Mouse (Mus musculus) heart, adult 18-20 months (tissue): ENCODE measurements at regions not wholly inside any gene's neighbourhood (a gene's known extent, or its start where the extent isn't known, plus 50 kb on each side); places are given as distances from the start of the nearest gene placed in this dataset.

Source experiments
- DNase-seq, 2 experiments: peaks; one replicate each; pipeline ENCODE4 v3.0.0; 2021 to 2022; ENCODE audit warnings: mixed read lengths in 1 of 2

DNA sequence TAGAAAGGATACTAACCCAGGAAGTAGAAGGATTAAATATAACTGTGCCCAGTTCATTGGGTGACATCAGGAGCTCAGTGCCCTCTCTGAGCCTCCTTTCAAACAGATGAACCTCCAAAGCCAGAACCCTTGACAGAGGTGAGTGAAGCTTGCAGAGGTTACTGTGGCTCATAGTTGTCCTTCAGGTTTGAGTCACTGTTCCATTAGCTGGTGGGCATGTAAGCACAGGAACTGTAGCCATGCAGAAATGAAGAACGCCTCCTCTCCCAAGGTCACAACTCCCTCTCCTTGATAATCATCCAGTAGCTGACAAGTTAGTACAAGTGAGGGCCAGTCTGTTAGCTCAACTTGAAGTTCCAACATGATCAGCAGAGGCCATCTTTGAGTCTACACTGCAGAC lies 794.1 kb upstream of the Lrrc6 start:
- DNase-seq: no peak

DNA sequence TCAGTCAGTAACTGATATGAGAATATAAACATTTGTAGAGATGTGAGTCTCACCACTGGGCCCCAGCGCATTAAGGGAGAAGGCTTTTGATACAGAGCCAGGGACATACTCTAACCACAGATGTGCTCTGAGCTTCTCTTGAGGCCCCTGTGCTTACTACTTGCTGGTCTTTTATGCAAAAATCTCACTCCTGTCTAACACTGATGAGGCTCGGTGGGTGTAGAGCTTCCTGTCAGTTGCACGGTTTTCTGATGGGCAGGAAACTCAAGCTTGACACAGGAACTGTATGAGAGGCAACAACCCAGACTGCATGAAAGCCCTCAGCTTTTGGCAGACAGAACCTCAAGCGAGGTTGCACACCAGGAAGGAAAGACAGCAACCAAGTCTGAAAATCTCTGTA lies 789.0 kb upstream of the Lrrc6 start:
- DNase-seq: peak in 1 of 2 experiments; percentile 24

DNA sequence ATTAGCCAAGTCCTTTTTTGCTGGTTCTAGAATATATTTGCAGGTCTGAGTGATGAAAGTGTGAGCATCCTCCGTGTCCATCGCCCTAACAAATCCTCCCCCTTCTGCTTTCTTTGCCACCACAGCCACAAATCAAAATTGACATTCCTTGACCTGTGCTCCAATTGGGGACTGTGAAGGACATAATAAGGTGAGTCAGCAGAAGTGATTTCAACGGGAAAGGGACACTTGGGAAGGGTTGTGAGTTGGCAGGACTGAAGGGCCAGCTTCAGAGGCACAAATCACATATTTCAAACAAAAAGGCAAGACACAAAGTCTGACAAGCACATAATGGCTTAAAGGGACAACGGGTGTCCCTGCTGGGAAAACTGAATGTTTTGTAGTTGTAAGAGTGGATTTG lies 784.2 kb upstream of the Lrrc6 start:
- DNase-seq: no peak

DNA sequence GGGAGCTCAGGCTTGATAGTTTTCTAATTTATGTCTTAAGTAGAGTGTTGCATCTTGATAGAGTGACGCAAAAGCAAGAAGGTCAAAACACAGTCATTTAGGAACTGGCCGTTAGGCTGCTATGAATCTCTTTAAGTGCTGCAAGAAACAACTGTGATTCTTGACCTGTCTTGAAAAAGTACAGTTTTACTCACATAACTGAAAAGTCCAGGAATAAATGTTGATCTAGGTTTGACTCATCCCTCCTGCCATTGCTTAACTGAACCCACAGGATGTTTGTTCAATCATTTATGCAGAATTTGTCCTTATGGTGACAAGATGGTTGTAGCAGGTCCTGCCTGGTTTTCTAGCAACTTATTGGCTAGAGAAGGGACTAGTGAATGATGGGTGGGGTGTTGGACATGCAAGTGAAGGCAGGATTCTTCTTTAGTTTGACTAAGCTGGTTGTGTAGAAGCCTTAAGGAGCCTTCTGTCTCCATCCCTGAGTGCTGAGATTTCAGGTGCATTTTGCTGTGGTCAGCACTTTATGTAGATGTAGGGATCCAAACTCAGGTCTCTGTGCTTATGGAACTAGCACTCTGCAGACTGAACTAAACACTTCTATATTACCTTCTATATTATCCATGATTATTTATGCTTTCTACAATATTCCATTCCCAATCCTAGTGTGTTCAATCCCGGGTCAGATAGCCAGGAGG lies 782.7 kb upstream of the Lrrc6 start:
- DNase-seq: no peak

DNA sequence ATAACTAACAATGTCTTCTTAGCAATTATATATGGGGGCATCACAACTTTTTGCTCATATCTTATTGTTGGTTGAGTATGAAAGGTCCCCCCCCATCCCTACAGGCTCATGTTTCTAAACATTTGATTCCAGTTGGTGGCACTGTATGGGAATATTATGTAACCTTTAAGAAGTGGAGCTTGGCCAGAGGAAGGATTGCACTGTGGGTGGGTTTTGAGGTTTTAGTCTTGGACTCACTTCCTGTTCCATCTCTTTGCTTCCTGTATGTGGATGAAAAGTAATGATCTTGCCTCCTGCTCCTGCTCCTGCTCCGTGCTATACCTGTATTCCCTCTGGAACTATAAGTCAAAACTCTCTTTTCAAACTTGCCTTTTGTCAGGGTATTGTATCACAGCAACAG lies 778.2 kb upstream of the Lrrc6 start:
- DNase-seq: no peak

DNA sequence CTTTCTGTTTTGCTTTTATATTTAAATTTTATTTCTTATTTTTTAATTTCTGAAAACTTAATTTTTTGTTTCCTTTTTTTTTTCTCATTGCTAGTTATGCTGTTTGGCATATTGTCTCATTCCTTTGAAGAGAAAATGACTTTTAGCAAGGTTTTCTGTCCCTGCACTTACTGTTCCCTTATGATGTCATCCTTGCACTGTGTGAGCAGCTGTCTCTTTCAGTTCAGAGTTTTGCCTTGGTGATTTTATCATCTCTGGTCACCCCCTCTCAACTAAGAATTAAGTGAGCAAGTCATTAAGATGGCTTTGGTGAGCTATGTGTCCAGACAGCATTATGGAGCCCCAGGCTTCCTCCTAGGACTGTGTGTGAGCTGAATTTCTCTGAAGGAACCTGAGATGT lies 774.3 kb upstream of the Lrrc6 start:
- DNase-seq: no peak

DNA sequence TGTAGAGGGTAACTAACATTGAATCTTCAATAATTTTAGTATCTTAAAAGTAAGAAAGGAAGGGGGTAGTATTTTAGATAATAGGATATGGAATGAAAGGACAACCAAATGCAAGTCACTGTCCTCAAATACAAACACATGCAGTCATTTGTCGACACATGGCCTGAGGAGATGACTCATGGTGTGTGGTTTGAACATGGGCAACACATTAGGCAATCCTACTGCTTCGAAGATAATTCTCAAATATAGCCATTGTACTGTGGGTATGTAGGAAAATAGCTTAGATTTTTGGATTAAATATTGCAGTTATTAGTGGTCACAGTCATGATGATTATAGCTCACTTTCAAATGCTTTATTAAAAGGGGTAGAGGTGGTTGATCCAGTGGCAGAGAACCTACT lies 771.7 kb upstream of the Lrrc6 start:
- no peak for DNase-seq

DNA sequence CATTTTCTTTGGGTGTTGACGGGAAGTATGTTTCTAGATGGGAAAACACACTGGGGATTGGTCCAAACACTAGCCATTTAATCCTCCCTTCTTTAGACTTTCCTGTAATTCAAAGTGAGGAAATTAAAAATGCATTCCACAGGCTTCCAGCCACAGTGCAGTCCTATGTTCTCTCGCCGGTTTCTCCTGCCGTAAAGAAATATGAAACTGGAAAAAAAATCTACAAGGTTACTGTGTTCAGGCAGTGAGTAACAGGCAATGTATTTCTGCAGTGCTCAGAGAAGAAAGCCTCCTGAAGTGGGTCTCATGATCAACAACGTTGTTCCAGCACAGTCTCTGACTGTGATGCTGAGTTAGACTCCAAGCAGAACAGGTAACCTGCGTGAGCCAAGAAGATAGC lies 763.0 kb upstream of the Lrrc6 start:
- peak in 1 of 2 experiments; percentile 3 for DNase-seq

DNA sequence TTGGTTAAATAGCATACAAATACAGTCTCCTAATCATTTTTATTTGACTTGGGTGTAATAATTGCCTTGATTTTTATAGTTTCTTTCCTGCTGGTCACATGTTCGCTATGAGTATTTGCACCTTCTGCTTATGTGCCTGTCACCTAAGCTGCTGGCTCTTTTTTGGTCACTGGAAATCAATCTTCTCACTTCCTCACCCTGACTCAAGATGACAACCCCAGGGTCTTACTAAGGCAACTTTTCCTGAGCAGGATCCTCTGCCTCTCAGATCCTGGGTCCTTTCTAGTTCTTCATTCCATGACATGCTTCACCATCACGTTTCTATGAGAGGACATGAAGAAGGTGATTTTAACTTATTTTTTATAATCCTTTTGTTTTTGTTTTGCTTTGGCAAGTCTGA lies 762.6 kb upstream of the Lrrc6 start:
- DNase-seq: no peak

DNA sequence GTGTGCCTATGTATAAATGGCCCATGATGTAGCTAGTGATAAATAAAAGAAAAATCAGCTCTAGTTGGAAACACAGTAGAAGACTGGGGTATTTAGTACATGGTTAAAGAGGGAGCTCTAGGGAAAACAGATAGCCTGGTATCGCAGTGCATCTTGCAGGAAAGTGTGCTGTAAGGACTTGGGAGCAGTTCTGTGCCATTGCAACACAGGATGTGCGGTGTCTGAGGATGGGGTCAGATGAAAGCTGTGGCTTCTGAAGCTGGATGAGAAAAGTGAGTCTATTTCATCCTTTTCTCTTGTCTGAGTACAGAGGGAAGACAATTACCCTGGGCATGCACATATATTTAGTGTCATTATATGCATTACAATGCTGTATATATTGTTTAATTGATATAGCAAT lies 761.6 kb upstream of the Lrrc6 start:
- no peak for DNase-seq

DNA sequence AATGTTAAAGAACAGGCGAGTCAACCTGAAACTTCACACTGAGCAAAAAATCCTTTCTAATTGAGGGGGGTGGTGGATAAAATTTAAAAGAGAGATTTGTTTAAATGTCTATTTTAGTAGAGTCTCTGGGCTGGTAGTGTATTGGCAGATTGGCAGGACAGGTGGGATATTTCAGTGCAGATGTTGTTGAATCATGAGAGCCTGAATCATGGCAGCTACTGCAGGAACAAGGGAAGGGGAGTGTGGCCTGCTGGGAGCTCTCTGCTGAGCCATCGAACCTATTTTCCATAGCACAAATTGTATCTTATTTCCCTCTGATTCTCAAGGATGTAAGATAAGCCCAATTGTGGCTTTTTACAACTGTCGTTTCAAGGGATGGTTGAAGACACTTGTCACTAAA lies 760.0 kb upstream of the Lrrc6 start:
- DNase-seq: no peak

DNA sequence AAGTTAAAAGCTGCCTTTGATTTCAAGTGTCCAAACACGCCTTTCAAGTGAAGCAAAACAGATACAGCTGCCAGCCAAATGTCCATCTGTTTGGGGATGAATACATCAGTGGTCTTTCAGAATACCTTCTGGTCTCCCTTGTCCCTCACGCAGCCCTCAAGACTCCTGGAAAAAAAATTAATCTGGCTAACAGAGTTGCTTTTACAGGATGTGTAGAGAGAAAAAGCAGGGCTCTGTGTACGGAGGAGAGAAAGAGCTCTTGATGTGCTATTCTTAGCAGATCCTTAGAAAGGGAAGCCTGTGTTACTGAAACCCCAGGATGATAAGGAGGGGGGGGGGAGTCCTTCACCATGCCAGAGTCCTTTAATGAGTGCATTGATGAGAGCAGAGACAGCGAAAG lies 748.4 kb upstream of the Lrrc6 start:
- DNase-seq: no peak

DNA sequence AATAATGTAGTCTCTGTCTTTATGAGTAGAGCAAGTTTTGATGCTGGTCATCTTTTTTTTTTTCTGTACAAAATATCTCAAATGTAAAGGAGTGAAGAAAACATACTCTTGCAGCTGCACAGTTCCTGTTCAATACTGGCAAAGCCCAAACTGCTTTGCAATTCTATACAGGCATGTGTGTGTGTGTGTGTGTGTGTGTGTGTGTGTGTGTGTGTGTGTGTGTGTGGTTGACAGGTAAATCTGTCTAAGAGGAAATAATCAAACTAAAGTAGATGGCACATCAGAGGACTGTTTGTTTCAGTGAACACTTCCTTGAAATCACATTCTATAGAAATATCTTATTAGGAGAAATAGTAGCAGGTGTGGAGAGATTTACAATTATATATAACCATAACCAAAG lies 747.8 kb upstream of the Lrrc6 start:
- no peak for DNase-seq

DNA sequence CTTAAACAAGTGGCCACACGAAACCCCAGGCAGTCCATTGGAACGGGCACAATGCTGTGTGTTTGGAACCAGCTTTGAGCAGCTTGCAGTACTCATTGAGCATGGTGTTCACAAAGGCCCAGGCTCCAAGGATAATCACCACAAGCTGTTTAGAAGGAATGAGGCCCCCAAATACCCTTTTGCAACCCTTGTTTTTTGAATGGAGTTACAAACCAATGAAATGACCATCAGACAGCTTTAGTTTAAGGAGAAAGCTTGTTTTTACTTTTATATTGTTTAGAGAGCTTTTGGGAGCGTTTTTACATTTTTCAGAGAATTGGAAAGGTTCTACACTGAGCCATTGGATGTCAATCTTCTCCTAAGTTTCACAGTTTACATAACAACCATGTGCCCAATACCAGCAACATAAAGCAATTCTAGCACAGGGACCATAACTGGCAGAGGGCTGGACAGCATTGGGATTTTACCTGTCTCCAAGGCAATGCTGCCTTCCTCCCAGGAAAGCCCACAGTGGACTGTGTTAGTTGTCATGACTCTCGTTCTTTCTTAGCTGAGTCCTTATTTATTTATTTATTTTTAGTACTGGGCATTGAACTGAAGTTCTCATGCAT lies 745.1 kb upstream of the Lrrc6 start:
- DNase-seq: no peak

DNA sequence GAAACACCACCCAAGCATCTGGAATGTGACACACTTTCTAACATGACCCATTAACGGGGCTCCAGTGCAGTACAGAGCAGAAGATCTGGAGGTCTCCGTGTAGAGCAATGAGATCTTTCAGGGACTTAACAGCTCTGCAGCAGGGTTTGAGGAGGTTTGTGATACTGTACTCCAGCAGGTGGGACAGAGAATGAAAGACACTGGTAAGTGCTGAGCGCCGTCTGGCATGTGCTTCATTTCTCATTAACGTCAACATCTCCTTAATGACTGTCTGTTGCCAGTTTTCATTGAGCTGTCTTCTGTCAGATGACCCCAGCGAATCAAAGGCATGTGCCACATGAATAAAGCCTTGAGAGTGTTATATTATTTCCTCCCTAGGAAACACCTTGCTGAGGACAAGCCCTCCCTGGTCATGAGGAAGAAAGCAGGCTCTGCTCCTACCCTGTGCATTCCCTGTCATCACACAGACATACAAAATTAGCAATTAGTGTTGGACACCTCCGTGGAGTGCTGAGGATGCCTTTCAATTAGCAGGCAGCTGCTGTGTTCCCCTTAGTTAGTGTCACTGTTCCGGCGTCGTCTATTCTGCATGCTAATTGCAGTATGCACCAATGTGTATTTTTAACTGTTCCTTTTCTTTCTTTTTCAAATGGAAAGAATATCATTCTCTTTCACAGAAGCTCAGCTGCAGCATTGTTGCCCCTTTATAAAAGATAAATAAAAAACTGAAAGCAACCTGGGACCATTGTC lies 744.4 kb upstream of the Lrrc6 start:
- no peak for DNase-seq

DNA sequence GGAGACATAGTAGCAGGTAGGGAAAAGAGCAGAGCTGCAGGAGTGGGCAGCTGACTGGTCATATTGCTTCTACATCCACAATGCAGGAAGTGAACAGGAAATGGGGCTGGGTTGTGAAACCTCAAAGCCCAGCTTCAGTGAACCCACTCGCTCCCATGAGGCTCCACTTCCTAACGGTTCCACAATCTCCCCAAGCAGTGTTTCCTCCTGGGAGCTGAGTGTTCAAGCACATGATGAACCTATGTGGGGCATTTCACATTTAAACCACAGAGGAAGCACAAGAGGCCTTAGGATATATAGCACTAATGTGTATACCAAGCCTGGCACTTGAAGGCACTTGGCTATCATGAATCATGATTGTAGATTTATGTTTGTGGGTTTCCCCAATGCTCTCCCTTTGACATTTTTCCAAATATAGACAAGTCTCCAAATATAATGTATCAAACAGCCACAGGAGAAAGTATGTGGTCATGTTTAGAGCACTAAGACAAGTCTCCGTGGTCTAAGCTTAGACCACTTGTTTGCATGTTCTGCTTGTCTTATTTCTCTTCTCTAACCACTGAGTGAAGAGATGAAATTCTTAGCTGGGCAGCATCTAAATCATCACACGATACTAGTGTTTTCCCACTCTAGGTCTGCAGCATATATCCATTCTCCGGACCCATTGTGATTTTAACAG lies 734.5 kb upstream of the Lrrc6 start:
- DNase-seq: peak in 1 of 2 experiments; percentile 26

DNA sequence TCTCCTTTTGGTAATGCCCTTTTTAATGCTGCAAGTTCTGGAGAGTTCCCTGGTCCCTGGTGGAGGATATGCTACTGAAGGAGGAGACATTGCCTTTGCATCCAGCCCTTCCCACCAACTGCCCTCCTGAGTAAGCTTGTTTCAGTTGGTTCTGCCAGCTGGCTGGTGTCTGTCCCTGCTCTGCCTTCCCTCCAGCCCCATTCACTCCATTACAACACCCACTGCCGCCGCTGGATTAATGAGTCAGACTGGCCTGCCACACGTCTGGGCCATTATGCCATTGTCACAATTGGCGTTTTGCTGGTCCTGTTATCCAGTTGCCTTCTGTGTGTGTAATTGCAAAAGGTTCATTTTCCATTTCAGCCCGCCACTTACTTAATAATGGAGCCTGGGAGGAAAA lies 728.6 kb upstream of the Lrrc6 start:
- no peak for DNase-seq

DNA sequence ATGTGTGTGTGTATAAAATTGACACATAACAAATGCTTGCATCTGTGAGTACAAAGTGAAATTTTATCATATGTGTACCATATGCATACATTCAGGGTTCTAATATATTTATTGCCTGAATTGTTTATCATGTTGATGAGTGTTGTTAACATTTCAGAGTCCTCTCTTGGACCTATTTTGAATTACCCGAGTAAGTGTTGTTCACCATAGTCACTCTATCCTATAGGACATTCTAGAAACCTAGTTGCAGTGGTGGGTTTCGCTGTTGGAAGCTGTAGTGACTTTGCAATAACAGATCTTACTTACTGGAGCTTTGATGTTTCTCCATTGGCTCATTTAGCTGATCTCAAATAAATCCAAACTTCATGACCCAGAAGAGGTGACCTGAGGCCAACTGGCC lies 727.9 kb upstream of the Lrrc6 start:
- no peak for DNase-seq

DNA sequence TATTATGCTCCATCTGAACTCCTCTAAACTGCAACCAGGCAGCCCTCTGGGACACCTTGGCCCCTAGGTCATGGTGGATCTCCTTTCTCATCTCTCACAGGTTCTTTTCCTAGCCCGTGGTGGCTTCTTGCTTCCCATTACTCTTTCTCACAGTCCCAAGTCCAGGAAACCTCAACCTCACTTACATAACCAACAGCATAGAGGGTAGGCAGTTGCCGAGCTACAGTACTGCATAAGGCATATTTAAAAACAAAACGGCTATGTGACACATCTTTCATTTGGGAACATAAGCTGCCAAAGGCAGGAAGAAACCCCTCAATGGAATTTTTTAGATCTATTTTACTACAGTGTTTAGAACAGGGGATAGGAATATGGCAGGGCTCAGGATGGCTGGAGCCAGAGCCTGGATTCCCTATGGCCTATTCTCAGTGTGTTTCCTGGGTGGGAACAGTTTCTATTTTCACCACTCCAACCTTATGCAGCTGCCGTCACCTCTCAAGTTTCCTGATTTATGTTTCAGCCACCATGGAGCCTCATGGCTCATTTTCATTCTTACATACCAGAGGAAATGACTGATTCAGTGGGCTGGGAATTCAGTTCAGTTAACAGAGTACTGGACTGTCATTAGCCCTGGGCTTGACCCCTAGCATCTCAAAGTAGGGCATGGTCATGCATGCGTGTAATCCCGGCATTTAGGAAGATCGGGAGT lies 726.9 kb upstream of the Lrrc6 start:
- no peak for DNase-seq

DNA sequence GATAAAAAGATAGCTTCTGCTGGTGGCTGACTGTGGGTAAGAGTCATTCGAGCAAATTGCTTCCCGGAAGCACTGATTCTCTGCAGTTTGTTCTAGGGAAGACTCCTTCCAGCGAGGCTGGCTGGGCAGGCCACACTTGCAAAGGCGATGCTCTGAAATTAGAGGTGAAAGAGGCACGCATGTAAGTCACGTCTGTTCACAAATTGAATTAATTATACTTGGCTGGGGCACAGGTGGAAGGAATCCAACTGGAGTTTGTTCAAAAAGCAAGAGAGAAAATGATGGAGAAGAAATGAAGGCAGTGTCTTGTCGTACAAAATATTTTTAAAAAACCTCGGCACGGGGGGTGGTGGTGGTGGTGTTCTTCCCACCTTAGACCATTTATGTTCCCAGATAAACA lies 726.2 kb upstream of the Lrrc6 start:
- DNase-seq: no peak
